Mouse (Mus musculus) embryo, embryonic 11.5 days (tissue): Measurements from ENCODE around the gene Olfr1251.
"Not testable (repeated sequence)": the region's sequence is repeated elsewhere in the genome, so short reads cannot be mapped to it uniquely, and the experiment has no call there.

ENCODE experiments used
- DNase-seq: peaks from one replicate; pipeline ENCODE4 v3.0.0-alpha.2; 2012; ENCODE audit warnings: low read depth, low spot score

Gene Olfr1251

DNA sequence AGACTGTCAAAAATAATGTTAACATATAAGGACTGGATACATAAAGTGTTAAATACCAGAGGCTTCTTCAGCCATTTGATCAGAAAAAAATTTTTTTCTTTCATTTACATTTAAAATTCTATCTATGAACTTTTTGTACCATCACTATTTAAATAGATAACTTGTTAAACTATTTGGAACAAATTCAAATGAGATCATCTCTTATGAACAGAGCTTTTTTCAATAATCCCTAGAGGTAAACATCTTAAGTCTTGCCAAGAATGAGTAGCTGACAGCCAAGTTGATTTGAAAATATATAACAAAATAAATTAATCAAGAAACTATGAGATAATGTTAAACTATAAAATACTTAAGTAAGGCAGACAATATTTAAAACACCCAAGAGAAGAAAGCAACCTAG lies at the start of gene Olfr1251:
Gene Olfr1251, minus strand, starts transcription at position 101 of the 400 bp plus-strand sequence.
- no peak for DNase-seq

DNA sequence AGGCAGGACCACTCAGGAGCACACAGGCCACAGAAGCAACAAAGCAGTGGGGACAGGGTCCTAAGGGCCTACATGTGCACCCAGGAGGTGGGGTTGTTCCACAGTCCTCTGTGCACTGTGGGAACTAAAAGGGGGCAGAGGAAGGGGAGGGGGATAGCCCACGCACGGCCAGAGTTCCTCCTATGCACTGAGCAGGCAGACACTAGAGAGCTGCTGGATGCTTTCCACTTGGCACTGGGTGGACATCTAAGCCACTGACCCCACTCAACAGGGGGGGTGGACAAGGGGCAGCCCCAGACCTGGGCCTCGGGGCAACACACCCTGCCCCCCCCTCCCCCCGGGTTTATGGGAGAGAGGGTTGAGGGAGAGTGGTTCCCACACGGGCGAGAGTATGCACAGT lies 20.2 kb upstream of the Olfr1251 start:
- DNase-seq = no peak

DNA sequence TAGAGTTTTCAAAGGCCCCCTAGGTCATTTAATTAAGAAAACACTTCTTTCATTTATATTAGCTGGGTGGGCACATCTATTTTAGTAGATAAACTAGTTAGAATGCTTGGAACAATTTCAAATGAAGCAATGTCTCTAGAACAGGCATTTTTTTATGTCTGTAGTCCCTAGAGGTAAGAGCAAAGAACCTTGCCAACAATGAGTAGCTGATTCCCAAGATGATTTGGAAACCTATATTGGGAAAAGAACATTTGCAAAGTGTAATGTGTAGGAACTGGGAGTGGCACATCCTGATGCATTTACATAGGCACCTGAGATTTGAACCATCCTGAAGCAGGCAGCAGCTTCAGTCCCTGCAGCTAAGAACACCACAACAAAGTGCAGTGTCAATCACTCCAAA lies 10.4 kb downstream of the Olfr1251 start, which contains the start of gene Olfr1250:
Gene Olfr1250, minus strand, starts transcription at position 101 of the 400 bp plus-strand sequence.
- no peak for DNase-seq

GRCm38 (mm10) chr2:89634883-89635282 lies 36.9 kb downstream of the Olfr1251 start, which contains the start of gene Olfr1249:
Olfr1249 (minus strand) TSS chr2:89634983.
- no peak for DNase-seq

GRCm38 (mm10) chr2:89618145-89618544 lies 53.6 kb downstream of the Olfr1251 start, which contains the start of gene Olfr1248:
Olfr1248 (minus strand) TSS chr2:89618245.
- not testable (repeated sequence) for DNase-seq
